Mouse (Mus musculus) C3H10T1/2 (cell line): Measurements from ENCODE around the gene Olfr934. TPM values are rescaled to one million over a fixed set of nuclear protein-coding genes. Genes with fewer than 3 reads are reported as not detected.

Experiments used
- polyA plus RNA-seq, 2 experiments: library from polyadenylated mRNA; unstranded; fragments of >200 nt; fragmentation: generic; extraction: Trizol; gene quantifications; one replicate each; pipeline ENCODE4 v1.2.1; 2012; ENCODE audit warnings: missing spikeins in 2 of 2

The Olfr934 gene
- not detected for polyA plus RNA-seq

DNA sequence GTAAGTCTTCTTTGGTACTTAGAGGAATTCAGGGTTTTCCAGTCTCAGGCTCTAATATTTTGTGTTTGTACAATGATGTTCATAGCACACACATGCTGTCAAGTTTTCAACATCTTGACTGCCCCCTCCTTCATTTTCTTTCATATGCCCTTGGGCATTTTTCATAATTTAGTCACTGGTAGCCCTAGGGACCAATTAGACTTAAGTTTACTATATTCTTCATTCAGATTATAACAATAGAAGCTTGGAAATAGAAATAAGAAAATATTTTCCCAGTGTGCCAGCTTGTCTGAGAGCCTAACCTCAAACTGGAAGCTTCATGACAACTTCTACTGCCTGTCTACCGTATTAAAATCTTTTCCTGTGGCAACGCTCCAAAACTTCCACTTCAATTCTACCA is at the start of gene Olfr934:
Olfr934 (minus strand) TSS at position 101 of the 400 bp plus-strand sequence.

DNA sequence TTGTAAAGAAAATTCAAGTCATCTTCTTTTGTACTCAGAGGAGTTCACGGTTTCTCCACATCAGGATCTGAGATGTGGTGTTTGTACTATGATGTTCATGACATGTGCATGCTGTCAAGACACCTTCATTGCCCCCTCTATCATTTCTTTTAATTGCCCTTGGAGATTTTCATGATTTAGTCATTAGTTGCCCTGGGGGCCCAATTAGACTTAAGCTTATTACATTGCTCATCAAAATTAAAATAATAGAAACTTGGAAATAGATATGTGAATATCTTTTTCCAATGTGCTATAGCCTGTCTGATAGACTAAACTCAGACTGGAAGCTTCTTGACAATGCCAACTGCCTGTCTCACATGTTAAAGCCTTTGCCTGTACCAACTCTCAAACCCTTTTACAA is 35.2 kb upstream of the Olfr934 start, which contains the start of gene Olfr146:
Olfr146 (minus strand) TSS at position 101 of the 400 bp plus-strand sequence.

DNA sequence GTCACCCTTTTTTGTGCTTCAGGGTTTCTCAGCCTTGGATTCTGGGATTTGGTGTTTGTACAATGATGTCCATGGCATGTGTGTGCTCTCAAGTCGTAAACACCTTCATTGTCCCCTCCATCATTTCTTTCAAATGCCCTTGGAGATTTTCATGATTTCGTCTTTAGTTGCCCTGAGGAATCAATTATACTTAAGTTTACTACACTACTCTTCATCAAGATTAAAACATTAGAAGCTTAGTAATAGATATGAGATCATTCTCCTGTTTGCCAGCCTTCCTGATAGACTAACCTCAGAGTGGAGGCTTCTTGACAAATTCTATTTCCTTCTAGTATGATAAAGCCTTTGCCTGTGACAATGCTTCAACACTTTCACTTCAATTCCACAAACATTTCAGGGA is 11.5 kb upstream of the Olfr934 start, which contains the start of gene Olfr935:
Olfr935 (minus strand) TSS at position 101 of the 400 bp plus-strand sequence.

DNA sequence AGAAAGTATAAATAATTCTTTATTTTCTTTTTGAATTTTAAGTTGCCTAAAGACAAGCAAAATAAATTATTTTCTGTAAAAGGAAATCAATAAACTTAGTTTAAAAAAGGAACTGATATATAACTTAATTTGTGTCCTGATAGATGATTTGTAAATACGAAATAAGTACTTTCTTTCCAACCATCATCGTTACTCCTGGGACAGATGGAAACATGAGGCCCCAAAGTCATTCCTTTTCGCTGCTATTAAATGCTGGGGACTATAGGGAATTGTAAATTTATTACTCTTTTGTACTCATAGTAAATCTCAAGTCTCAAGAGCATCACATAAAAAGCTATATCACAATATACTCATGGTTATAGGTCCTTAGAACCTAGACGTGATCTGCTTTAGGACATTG is 16.1 kb downstream of the Olfr934 start, which contains the start of gene Olfr933:
Olfr933 (plus strand) TSS at position 301 of the 400 bp plus-strand sequence.

Other genes with a start within 250 kb of the Olfr934 start
- gene Olfr920, start 236.0 kb downstream of the Olfr934 start, polyA plus RNA-seq = under 1 TPM in 1 of 2 experiments, not detected in 1; 0.04 TPM
- not detected for gene Olfr921, start 215.2 kb downstream of the Olfr934 start, polyA plus RNA-seq
- not detected for gene Olfr922, start 173.7 kb downstream of the Olfr934 start, polyA plus RNA-seq
- gene Olfr923, start 161.8 kb downstream of the Olfr934 start, polyA plus RNA-seq = not detected
- not detected for gene Olfr924, start 143.9 kb downstream of the Olfr934 start, polyA plus RNA-seq
- not detected for gene Olfr26, start 133.3 kb downstream of the Olfr934 start, polyA plus RNA-seq
- not detected for gene Olfr926, start 111.2 kb downstream of the Olfr934 start, polyA plus RNA-seq
- gene Olfr930, start 58.5 kb downstream of the Olfr934 start, polyA plus RNA-seq = not detected
- gene Olfr933, start 16.0 kb downstream of the Olfr934 start, polyA plus RNA-seq = not detected
- not detected for gene Olfr935, start 11.4 kb upstream of the Olfr934 start, polyA plus RNA-seq
- gene Olfr146, start 35.1 kb upstream of the Olfr934 start, polyA plus RNA-seq = not detected
- not detected for gene Olfr937, start 76.6 kb upstream of the Olfr934 start, polyA plus RNA-seq
- gene Olfr938, start 90.6 kb upstream of the Olfr934 start, polyA plus RNA-seq = not detected
- not detected for gene Olfr27, start 139.8 kb upstream of the Olfr934 start, polyA plus RNA-seq
- not detected for gene Olfr943, start 178.0 kb upstream of the Olfr934 start, polyA plus RNA-seq
- not detected for gene Olfr944, start 213.6 kb upstream of the Olfr934 start, polyA plus RNA-seq